Mouse (Mus musculus): ENCODE measurements around the gene Kdm2b.

- TF ChIP-seq CTCF (IDR thresholded peaks at IDR 0.05; ENCODE audit: control insufficient read depth, insufficient read depth, low read length) (no peak), POLR2A (IDR thresholded peaks at IDR 0.05; ENCODE audit: borderline replicate concordance, control insufficient read depth, low read depth, low read length) (peak; percentile 87)
These were observed 168.7 kb downstream of the Kdm2b start, which contains the start of gene Anapc5 for GRCm38 (mm10) chr5:122820777-122821523.
